Mouse (Mus musculus) hindbrain, embryonic 13.5 days (tissue): ENCODE results near the gene Aldh1l2. TPM values are rescaled to one million over a fixed set of nuclear protein-coding genes. Genes with fewer than 3 reads are reported as not detected.

Experiments
- ATAC-seq: fragments of 200-750 bp; cut with Nextera tagmentation; 2 replicates; pipeline ENCODE4 v1.8.0; 2017; ENCODE audit warnings: moderate TSS enrichment; ENCODE audit not compliant: low FRiP score
- H3K27ac ChIP-seq: fragments of 300-500 bp; sonication (generic); 2 replicates; pipeline ENCODE4 v1.5.1; 2015; ENCODE audit warnings: inconsistent platforms, mild to moderate bottlenecking, moderate library complexity
- H3K27me3 ChIP-seq: fragments of 300-500 bp; sonication (generic); 2 replicates; pipeline ENCODE4 v1.6.1; 2015; ENCODE audit warnings: mild to moderate bottlenecking, inconsistent platforms
- H3K36me3 ChIP-seq: fragments of 300-500 bp; sonication (generic); 2 replicates; pipeline ENCODE4 v1.6.1; 2015; ENCODE audit warnings: mild to moderate bottlenecking, inconsistent platforms
- H3K4me1 ChIP-seq: fragments of 300-500 bp; sonication (generic); replicated peaks from 2 replicates; pipeline ENCODE4 v1.6.1; 2015; ENCODE audit warnings: inconsistent platforms
- H3K4me2 ChIP-seq: fragments of 300-500 bp; sonication (generic); 2 replicates; pipeline ENCODE4 v1.6.1; 2015; ENCODE audit warnings: inconsistent platforms, mild to moderate bottlenecking, moderate library complexity
- H3K4me3 ChIP-seq: fragments of 300-500 bp; sonication (generic); 2 replicates; pipeline ENCODE4 v1.5.1; 2015; ENCODE audit warnings: mild to moderate bottlenecking, inconsistent platforms
- H3K9ac ChIP-seq: fragments of 300-500 bp; sonication (generic); 2 replicates; pipeline ENCODE4 v1.6.1; 2015; ENCODE audit warnings: mild to moderate bottlenecking, inconsistent platforms
- H3K9me3 ChIP-seq: fragments of 300-500 bp; sonication (generic); 2 replicates; pipeline ENCODE4 v1.6.1; 2016; ENCODE audit warnings: inconsistent platforms
- WGBS: fragments of 180-500 bp; shearing (Covaris S2); methylation state at CpG from one replicate; pipeline ENCODE4 v1.1.7; 2015; 5-methylcytosine and 5-hydroxymethylcytosine counted together
- polyA plus RNA-seq: library from polyadenylated mRNA; unstranded; fragments of >200 nt; fragmentation: Nextera tagmentation; extraction: Ambion mirVana; gene quantifications from 2 replicates; pipeline ENCODE4 v1.2.1, GENCODE M21; 2015

Gene Aldh1l2
- polyA plus RNA-seq: 15.7 and 17.1 TPM in 2 replicates

DNA sequence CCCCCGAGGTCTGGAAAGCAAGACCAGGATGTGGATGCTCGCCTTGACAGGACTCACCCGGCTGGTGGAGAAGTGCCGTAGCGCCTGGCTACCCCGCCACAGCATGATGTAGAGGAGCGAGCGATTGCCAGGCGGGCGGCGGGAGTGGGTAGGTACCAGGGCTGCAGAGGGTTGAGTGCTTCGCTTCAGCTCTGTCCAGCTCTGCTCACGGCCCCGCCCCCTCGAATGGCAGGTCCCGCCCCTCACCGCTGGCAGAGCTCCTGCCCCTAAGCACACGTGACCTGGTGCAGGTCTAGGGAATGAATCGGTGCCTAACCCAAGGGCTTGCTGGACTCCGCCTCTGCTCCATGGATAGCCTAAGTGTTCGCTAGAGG, at the start of gene Aldh1l2:
Gene Aldh1l2 (minus strand): TSS at position 231 of the 374 bp plus-strand sequence.
- H3K27me3 ChIP-seq: peaks cover 5% of the 10 kb centered on the region; the same call in 1 of the 2 replicates
- H3K27ac ChIP-seq: peak within 1 kb of the TSS; percentile 92
- H3K9ac ChIP-seq: peak within 1 kb of the TSS; percentile 85
- no peaks in the 10 kb centered on the region for H3K36me3 ChIP-seq
- no peaks in the 10 kb centered on the region for H3K9me3 ChIP-seq
- peak; percentile 97 for ATAC-seq
- H3K4me2 ChIP-seq: peak within 1 kb of the TSS; percentile 67
- peaks cover 21% of the 10 kb centered on the region for H3K4me1 ChIP-seq
- H3K4me3 ChIP-seq: peak within 1 kb of the TSS; percentile 61
- WGBS: under 1% methylated on average over 21 of the region's 21 CpGs

DNA sequence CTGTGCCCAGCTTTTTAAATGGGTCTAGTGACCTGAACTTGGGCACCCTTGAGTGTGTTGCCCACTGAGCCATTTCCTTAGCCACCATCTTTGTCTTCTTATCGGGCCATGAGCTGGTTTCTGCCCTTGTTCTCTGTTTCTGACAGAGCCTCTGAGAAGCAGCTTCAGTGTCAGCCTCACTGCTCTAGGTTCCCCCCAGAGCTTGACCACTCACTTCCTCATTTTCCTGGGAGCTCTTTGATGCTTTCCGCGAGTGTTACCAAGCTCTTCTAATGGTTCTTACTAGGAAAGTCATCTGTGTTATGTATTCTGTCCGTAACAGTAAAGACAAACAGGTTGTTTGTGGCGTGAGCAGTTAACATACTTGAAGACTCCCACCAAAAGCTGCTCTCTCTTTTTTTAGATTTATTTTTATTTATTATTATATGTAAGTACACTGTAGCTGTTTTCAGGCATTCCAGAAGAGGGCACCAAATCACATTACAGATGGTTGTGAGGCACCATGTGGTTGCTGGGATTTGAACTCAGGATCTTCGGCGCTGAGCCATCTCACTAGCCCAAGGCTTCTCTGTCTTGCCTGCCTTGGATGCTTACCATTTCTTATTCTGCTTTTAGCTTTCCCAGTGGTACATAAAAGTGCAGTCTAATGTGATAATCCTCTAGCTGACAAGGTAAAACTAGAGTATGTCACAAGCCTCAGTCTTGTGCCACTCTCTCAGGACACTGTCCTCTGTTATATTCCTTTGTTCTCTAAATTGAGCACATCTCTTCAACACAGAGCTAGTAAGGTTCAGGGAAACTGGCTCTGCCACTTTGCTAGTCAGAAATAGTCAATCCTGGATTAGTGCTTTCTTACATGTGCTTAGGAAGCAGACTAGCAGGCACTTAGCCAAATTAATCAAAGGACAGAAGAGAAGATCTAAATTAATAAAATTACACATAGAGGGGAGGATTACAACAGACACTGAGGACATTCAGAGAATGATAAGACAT, 31.8 kb upstream of the Aldh1l2 start:
- no peak overlapping the region for H3K27ac ChIP-seq
- H3K4me1 ChIP-seq: no peaks in the 10 kb centered on the region
- no peak for ATAC-seq
- no peak overlapping the region for H3K4me2 ChIP-seq
- no peaks in the 10 kb centered on the region for H3K27me3 ChIP-seq
- WGBS: 96% methylated on average over 7 of the region's 7 CpGs
- no peak overlapping the region for H3K4me3 ChIP-seq
- peaks cover 87% of the 10 kb centered on the region for H3K36me3 ChIP-seq
- no peaks in the 10 kb centered on the region for H3K9me3 ChIP-seq
- H3K9ac ChIP-seq: no peak overlapping the region

DNA sequence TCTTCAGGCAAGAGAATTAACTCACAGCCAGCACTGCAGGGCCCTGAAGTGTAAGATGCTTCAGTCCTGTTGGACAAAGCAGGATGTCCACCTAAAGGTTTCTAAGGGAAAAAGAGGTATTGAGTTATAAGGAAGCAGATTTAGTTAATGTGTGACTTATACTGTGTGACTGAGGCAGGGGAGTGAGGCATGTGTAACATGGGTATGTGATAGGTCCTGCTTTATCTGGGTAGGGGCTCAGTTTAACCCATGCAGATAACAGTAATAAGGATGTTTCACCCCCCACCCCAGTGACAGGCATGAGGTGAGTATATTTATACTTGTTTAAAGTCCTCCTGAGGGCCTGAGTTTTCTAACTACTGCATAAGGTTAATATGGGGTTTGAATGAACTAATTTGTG, 29.1 kb upstream of the Aldh1l2 start:
- no peaks in the 10 kb centered on the region for H3K27me3 ChIP-seq
- no peak for ATAC-seq
- peaks cover 87% of the 10 kb centered on the region for H3K36me3 ChIP-seq
- H3K9me3 ChIP-seq: no peaks in the 10 kb centered on the region
- no peak overlapping the region for H3K4me3 ChIP-seq
- H3K4me1 ChIP-seq: no peaks in the 10 kb centered on the region
- no peak overlapping the region for H3K9ac ChIP-seq
- no peak overlapping the region for H3K4me2 ChIP-seq
- no peak overlapping the region for H3K27ac ChIP-seq

DNA sequence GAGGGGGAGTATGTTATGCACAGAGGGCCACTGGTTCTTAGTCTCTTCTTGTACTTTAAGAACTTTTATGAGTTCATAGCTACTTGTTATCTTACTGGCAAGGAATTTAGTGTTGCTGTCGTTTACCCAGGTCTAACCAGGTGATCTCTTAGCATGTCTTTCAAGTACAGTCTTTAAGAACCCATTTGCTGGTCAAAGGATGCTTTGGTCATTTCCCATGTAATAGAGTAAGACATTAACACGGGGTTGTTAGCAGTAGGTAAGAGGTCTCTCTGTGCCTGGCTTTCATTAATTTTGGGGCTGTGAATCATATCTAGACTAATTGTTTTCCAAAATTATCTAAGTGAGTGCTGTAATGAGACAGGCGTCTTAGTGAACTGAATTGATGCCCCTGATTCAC, 11.4 kb upstream of the Aldh1l2 start:
- Histone ChIP-seq H3K4me1 (peaks cover 19% of the 10 kb centered on the region), H3K4me3 (peak overlapping the region; percentile 91; the same call in 1 of the 2 replicates), H3K27ac (no peak overlapping the region), H3K9ac (no peak overlapping the region), H3K27me3 (0 out of 2 replicates have a peak, but pooled peaks cover 4% of the 10 kb centered on the region), H3K9me3 (no peaks in the 10 kb centered on the region), H3K4me2 (peak overlapping the region; percentile 61), H3K36me3 (peaks cover 18% of the 10 kb centered on the region)
- WGBS: 79% methylated on average over 3 of the region's 3 CpGs
- ATAC-seq: no peak

DNA sequence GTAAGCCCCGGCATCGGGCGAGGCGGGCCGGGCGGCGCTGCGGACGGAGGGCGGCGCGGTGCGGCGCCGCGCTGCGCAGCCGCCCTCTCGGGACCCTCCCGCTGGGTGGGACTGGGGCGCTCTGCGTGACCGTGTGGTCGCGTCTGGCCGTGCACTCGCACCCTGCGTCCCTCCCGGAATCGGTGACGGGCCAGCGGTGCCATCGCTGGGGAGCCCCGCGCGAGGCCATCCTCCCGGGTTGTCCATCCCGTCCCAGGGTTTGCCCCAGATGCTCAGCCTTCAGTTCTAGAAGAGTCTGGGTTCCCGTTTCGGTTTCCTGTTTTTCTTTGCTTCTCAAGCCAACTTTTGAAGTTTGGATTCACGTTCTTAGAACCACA, 10.2 kb upstream of the Aldh1l2 start:
- Histone ChIP-seq H3K9ac (peak overlapping the region; percentile 92), H3K4me2 (peak overlapping the region; percentile 61), H3K27me3 (0 out of 2 replicates have a peak, but pooled peaks cover 4% of the 10 kb centered on the region), H3K4me3 (peak overlapping the region; percentile 91), H3K27ac (peak overlapping the region; percentile 95), H3K36me3 (peaks cover 9% of the 10 kb centered on the region; the same call in 1 of the 2 replicates), H3K9me3 (no peaks in the 10 kb centered on the region), H3K4me1 (peaks cover 19% of the 10 kb centered on the region)
- WGBS: 0% methylated on average over 16 of the region's 41 CpGs
- ATAC-seq: peak; percentile 94

DNA sequence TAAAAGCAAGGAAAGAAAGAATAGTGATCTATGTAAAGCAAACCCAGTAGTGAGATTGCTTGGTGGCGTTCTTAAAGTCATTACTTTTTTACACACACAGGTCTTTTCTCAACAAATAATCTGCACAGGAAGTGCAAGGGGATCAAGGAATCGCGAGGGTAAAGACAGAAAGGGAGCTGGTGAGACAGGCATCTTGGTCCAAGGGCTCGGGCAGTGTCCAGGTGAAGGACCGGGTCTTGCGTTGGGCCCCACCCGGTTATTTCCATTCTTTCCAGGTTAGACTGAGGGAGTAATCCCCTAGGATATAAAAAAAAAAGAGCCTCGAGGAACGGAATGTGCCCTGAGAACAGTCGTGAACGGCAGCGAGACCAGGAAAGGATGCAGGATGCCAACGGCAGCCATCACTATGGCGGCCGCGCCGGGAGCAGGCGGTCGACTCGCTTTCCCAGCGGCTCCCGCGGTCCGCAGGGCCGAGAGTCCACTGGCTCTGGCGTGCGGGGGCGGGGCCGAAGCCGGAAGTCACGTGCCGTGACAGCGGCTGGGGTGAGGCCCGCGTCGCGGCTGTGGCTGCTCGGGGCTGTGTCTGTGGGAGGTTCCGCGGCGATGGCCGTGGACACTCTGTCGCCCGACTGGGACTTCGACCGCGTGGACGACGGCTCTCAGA, 9.6 kb upstream of the Aldh1l2 start, which contains the start of gene Washc4:
Gene Washc4 (plus strand): TSS at position 314 of the 664 bp plus-strand sequence.
- Histone ChIP-seq H3K27ac (peak within 1 kb of the TSS; percentile 95), H3K4me2 (peak within 1 kb of the TSS; percentile 61), H3K36me3 (peaks cover 9% of the 10 kb centered on the region; the same call in 1 of the 2 replicates), H3K4me3 (peak within 1 kb of the TSS; percentile 91), H3K9ac (peak within 1 kb of the TSS; percentile 92), H3K9me3 (no peaks in the 10 kb centered on the region), H3K4me1 (peaks cover 19% of the 10 kb centered on the region), H3K27me3 (0 out of 2 replicates have a peak, but pooled peaks cover 4% of the 10 kb centered on the region)
- 1% methylated on average over 42 of the region's 49 CpGs for WGBS
- peak; percentile 99 for ATAC-seq

DNA sequence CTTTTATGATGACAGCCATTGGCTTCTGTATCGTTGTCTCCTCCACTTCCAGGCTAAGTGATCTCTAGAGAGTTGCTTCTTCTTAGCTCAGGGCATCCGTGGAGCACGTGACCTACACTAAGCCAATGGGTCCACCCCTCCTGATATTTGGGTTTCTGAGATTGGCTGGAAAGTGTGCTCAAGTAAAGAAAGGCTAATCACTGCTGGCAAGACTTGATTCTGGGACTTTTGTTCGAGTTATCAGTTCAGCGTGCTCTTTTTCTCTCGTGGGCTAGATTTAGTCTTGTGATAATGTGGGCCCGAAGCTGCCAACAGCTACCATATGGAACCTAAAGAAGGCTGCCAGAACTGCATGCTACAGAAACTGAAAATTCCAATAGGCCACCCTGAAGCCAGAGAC, 8.3 kb upstream of the Aldh1l2 start:
- no peak for ATAC-seq
- 83% methylated on average over 7 of the region's 7 CpGs for WGBS
- Histone ChIP-seq H3K4me3 (no peak overlapping the region), H3K4me2 (no peak overlapping the region), H3K27ac (no peak overlapping the region), H3K9me3 (no peaks in the 10 kb centered on the region), H3K36me3 (no peaks in the 10 kb centered on the region), H3K4me1 (peaks cover 19% of the 10 kb centered on the region), H3K9ac (no peak overlapping the region), H3K27me3 (0 out of 2 replicates have a peak, but pooled peaks cover 4% of the 10 kb centered on the region)

DNA sequence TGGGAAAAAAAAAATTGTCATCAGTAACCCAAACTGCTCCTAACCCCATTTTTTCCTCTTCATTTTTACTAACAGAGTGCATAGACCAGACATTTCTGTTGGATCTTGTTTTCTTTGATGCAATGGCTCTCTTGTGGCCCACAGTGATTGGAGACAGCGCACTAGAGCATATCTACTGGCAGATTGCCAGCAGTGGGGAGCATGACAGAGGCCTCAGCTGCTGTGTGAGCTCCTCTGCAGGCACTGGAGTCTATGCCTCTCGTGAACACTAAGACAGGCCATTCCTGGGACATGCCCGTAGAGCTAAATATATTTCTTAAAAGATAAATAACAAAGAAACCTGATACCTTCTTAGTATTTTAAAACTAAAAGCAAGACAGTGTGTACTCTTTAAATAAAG, 6.2 kb upstream of the Aldh1l2 start:
- no peak overlapping the region for H3K4me2 ChIP-seq
- ATAC-seq: no peak
- peaks cover 9% of the 10 kb centered on the region; the same call in 1 of the 2 replicates for H3K27me3 ChIP-seq
- no peaks in the 10 kb centered on the region for H3K36me3 ChIP-seq
- H3K9ac ChIP-seq: no peak overlapping the region
- no peaks in the 10 kb centered on the region for H3K9me3 ChIP-seq
- peaks cover 8% of the 10 kb centered on the region for H3K4me1 ChIP-seq
- no peak overlapping the region for H3K27ac ChIP-seq
- 35% methylated on average over 3 of the region's 3 CpGs for WGBS
- H3K4me3 ChIP-seq: no peak overlapping the region

DNA sequence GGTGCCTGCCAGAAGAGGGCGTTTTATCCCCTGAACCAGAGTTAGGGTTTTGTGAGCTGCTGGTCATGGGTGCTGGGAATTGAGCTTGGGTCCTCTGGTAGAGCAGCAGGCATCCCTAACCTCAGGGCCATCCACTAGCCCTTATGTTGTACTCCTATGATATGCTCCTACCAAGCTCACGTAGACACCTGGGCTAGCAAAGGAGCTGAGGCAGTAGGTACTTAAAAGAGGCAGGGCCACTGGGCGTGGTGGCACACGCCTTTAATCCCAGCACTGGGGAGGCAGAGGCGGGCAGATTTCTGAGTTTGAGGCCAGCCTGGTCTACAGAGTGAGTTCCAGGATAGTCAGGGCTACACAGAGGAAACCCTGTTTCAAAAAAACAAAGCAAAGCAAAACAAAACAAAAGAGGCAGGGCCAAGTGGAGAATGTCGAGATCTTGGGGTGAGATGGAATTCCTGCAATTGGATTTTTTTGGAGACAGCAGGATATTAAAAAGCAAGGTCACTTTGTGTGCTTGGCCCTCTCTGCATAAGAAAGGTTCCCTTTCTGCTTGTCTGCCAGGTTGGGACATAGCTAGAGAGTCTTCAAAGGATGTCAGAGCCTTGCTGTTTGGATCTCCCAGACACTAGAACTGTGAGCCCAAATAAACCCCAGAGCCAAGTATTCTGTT, 5.5 kb upstream of the Aldh1l2 start:
- Histone ChIP-seq H3K36me3 (no peaks in the 10 kb centered on the region), H3K27me3 (peaks cover 9% of the 10 kb centered on the region; the same call in 1 of the 2 replicates), H3K9ac (no peak overlapping the region), H3K4me2 (no peak overlapping the region), H3K4me3 (no peak overlapping the region), H3K9me3 (no peaks in the 10 kb centered on the region), H3K4me1 (peaks cover 2% of the 10 kb centered on the region; the same call in 1 of the 2 replicates), H3K27ac (no peak overlapping the region)
- no peak for ATAC-seq
- WGBS: 78% methylated on average over 6 of the region's 6 CpGs

DNA sequence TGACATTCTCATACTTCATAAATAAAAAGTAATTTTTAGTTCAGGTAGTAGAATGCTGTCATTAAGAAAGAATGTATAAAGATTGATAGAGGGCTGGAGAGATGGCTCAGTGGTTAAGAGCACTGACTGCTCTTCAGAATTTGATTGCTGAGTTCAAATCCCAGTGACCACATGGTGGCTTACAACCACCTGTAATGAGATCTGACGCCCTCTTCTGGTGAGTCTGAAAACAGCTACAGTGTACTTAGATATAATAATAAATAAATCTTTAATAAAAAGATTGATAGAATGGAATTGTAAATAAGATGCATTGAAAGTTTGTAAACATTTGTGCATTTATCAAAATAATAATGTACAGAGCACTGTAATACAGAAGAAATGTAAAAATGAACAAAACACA, 2.5 kb upstream of the Aldh1l2 start:
- Histone ChIP-seq H3K4me1 (peaks cover 19% of the 10 kb centered on the region), H3K4me2 (no peak overlapping the region), H3K27ac (no peak overlapping the region), H3K4me3 (no peak overlapping the region), H3K9ac (no peak overlapping the region), H3K27me3 (peaks cover 9% of the 10 kb centered on the region; the same call in 1 of the 2 replicates), H3K36me3 (no peaks in the 10 kb centered on the region), H3K9me3 (no peaks in the 10 kb centered on the region)
- WGBS: 4% methylated on average over 1 of the region's 1 CpGs
- no peak for ATAC-seq

DNA sequence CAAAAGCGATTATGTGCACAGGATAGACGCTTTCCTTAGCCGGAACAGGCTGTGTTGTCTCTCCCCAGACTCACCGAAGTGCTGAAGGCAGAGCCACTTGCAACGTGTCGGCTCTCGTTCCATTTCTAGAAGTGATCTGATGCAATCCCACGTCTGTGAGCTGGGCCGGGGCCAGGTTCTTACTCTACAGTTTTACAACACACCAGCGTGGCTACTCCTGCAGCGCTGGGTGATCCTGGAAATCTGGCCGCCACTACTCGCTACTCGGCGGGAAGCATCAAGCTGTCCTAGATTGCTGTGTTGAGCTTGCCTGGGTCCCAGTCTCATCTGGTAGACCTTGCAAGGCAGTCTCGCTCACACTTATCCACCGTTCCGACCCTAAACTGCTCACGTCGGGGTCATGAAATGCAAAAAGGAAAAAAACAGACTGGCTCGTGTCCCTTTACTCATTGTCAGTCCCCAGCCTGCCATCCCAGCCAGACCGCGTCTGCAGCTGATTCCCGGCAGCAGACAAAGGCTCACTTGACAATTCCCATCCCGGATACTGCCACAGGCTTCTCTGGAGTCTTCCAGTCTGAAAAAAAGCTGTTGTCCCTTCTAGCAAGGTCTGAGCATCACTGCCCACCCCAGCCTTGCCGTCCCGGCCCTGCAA, 556 bp downstream of the Aldh1l2 start:
- peak; percentile 79 for ATAC-seq
- Histone ChIP-seq H3K27ac (peak overlapping the region; percentile 92), H3K9me3 (no peaks in the 10 kb centered on the region), H3K27me3 (peaks cover 5% of the 10 kb centered on the region; the same call in 1 of the 2 replicates), H3K36me3 (no peaks in the 10 kb centered on the region), H3K4me3 (peak overlapping the region; percentile 61), H3K9ac (peak overlapping the region; percentile 85), H3K4me2 (peak overlapping the region; percentile 67), H3K4me1 (peaks cover 21% of the 10 kb centered on the region)
- 3% methylated on average over 27 of the region's 27 CpGs for WGBS
